ENCODE assay signal across 16 mouse cellular contexts in the genomic region with DNA sequence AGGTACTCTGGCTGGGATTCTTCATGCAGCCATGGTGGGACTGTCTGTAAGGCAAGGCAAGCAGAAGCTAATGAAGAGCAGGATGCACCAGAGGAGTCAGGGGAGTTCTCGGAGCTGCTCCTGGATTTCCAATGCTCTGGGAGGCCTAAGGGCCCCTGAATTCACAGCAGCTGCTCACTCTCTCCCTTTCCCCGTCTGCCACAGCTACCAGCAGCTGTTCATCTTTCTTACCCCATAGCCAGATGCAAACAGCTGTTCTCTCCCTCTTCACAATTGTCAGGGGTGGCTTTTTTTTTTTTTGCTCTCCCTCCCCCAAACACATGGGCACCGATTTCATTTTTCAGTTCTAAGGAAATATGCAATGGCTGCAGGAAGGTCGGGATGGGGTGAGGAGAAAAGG. TPM values are rescaled to one million over a fixed set of nuclear protein-coding genes. Genes with fewer than 3 reads are reported as not detected.
DNase-seq lines count a peak whose midpoint lies in the region.
"Had no signal": no experiment of that assay in that cellular context is flagged by ENCODE, and none has a peak within 500 bp of the region (broad histone marks: within the 10 kb centered on the region; RNA-seq: fewer than 3 reads in every experiment).

No protein-coding gene starts in this region.

- no peaks in the 10 kb centered on the region for H3K27me3 ChIP-seq in heart, embryonic 10.5 days (ENCODE audit: insufficient read depth, poor library complexity, severe bottlenecking)
- H3K27me3 ChIP-seq: hindbrain, embryonic 15.5 days; limb, embryonic 13.5 days; midbrain, embryonic 12.5 days had no signal

- no peaks in the 10 kb centered on the region for H3K9me3 ChIP-seq in heart, embryonic 10.5 days
- H3K9me3 ChIP-seq: hindbrain, embryonic 15.5 days; limb, embryonic 13.5 days; midbrain, embryonic 12.5 days had no signal

- no peaks in the 10 kb centered on the region for H3K4me1 ChIP-seq in heart, embryonic 10.5 days
- H3K4me1 ChIP-seq: hindbrain, embryonic 15.5 days; midbrain, embryonic 12.5 days had no signal

- no peak overlapping the region for H3K4me3 ChIP-seq in heart, embryonic 10.5 days
- H3K4me3 ChIP-seq: hindbrain, embryonic 15.5 days; left cerebral cortex, adult 2 months; limb, embryonic 13.5 days; midbrain, embryonic 12.5 days had no signal

- 67% methylated on average over 4 of the region's 4 CpGs for WGBS in heart, embryonic 10.5 days

- DNase-seq in heart, adult 18-20 months = peak; percentile 32 to 36
- DNase-seq in heart, embryonic 10.5 days (ENCODE audit: low spot score) = no peak
- peak; percentile 13 to 16 for DNase-seq in kidney, postnatal 4 days
- no peak for DNase-seq in kidney, adult 18-20 months
- peak; percentile 22 to 48 for DNase-seq in heart, postnatal 14 days
- DNase-seq in lung, postnatal 36 days = peak; percentile 59
- no peak for DNase-seq in left cerebral cortex, adult 11 months (ENCODE audit: low spot score)
- no peak for DNase-seq in urinary bladder, postnatal 4 days (ENCODE audit: low spot score in 2 of 2)
- DNase-seq: adrenal gland, postnatal 36 days; cerebellum, adult 9-11 months; gastrocnemius, postnatal 14 days; thymus, postnatal 36 days had no signal

- no peaks in the 10 kb centered on the region for H3K36me3 ChIP-seq in heart, embryonic 10.5 days
- H3K36me3 ChIP-seq: hindbrain, embryonic 15.5 days; limb, embryonic 13.5 days; midbrain, embryonic 12.5 days had no signal

- H3K27ac ChIP-seq in heart, embryonic 10.5 days = no peak overlapping the region
- H3K27ac ChIP-seq: hindbrain, embryonic 15.5 days; left cerebral cortex, adult 2 months; limb, embryonic 13.5 days; midbrain, embryonic 12.5 days had no signal

- intact Hi-C loops in heart, postnatal 14 days (cut with DNase I) = no loop called here

RNA-seq across cellular contexts. Expression of a gene that starts 42.2 kb away (rescaled TPM):
- total RNA-seq in heart, adult 18-20 months (2021) = 1 to 10 TPM; 1.4 to 2.0 TPM
- polyA plus RNA-seq in heart, embryonic 10.5 days (2016; fragmentation: Nextera tagmentation; extraction: Ambion mirVana) = 2.2 and 3.1 TPM in 2 replicates
- 1 to 10 TPM; 1.8 to 2.5 TPM for total RNA-seq in heart, postnatal 14 days (2021)

Comparison
In these comparisons a context has a peak if more than half of its experiments do, and no peak if none do; other contexts are left out.
1. DNase-seq: peak in heart, adult 18-20 months (2 of 2), kidney, postnatal 4 days (2 of 2), heart, postnatal 14 days (2 of 2) and lung, postnatal 36 days (single experiment); none in heart, embryonic 10.5 days (single experiment), kidney, adult 18-20 months (single experiment), left cerebral cortex, adult 11 months (single experiment) and urinary bladder, postnatal 4 days (0 of 2).